Comparison of ENCODE assay signal across 30 mouse cellular contexts in the genomic region with DNA sequence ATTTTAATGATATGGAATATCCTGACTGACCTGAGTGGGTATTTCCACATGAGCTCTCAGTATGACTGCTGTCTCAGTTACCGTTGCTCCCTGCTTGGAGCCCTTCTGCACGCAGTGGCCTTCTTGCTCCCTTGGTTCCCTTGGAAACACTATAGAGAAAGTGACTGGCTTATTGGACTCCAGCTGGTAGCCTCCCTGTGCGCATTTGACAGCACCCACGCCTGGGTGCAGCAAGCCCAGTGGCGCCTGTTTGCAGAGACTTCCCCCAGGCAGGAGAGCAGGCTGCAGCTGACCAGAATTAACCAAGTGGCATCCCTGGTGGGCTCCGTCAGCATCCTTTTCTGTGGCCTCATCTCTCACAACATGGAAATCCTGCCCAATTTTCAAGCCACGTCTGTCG. TPM values are rescaled to one million over a fixed set of nuclear protein-coding genes. Genes with fewer than 3 reads are reported as not detected.
DNase-seq lines count a peak whose midpoint lies in the region; ATAC-seq lines count a peak whose summit lies in the region.
"Had no signal": no experiment of that assay in that cellular context is flagged by ENCODE, and none has a peak within 500 bp of the region (broad histone marks: within the 10 kb centered on the region; RNA-seq: fewer than 3 reads in every experiment).

No protein-coding gene starts in this region.

- H3K9ac ChIP-seq in midbrain, embryonic 11.5 days (ENCODE audit: low read length), result no peak overlapping the region
- H3K9ac ChIP-seq: forebrain, embryonic 13.5 days; heart, embryonic 12.5 days; heart, embryonic 15.5 days; hindbrain, embryonic 13.5 days had no signal

- H3K27me3 ChIP-seq in midbrain, embryonic 11.5 days (ENCODE audit: control insufficient read depth, insufficient read depth, low read length), result no peaks in the 10 kb centered on the region
- H3K27me3 ChIP-seq in midbrain, embryonic 10.5 days (ENCODE audit: low read depth, poor library complexity, severe bottlenecking), result no peaks in the 10 kb centered on the region
- H3K27me3 ChIP-seq: forebrain, embryonic 13.5 days; heart, embryonic 12.5 days; heart, embryonic 15.5 days; hindbrain, embryonic 13.5 days had no signal

- ATAC-seq in midbrain, embryonic 11.5 days (ENCODE audit: low FRiP score), result no peak
- ATAC-seq: activated CD4-positive, CD25-positive, alpha-beta regulatory T cell, adult 4 months; forebrain, embryonic 13.5 days; forebrain, embryonic 16.5 days; hindbrain, embryonic 16.5 days had no signal

- no peak overlapping the region for H3K4me3 ChIP-seq in midbrain, embryonic 11.5 days (ENCODE audit: low read depth, low read length)
- no peak overlapping the region for H3K4me3 ChIP-seq in midbrain, embryonic 10.5 days
- H3K4me3 ChIP-seq: forebrain, embryonic 10.5 days; forebrain, embryonic 13.5 days; gastrocnemius, adult 2 months; heart, embryonic 12.5 days; heart, embryonic 15.5 days; hindbrain, embryonic 10.5 days; hindbrain, embryonic 13.5 days had no signal

- DNase-seq in adrenal gland, postnatal 14 days, result peak; percentile 14
- no peak for DNase-seq in adrenal gland, postnatal 4 days (ENCODE audit: low spot score in 2 of 2)
- peak; percentile 28 for DNase-seq in layer of hippocampus, adult 11-12 months (ENCODE audit: low spot score)
- no peak for DNase-seq in layer of hippocampus, postnatal 25 days (ENCODE audit: extremely low spot score in 1 of 2, low spot score in 1 of 2)
- peak; percentile 10 for DNase-seq in midbrain, embryonic 11.5 days (ENCODE audit: low spot score, missing footprints)
- no peak for DNase-seq in midbrain, embryonic 10.5 days (ENCODE audit: low spot score)
- no peak for DNase-seq in gastrocnemius, adult 8-10 months (ENCODE audit: low spot score in 2 of 2)
- DNase-seq: adrenal gland, adult 8-10 months; adrenal gland, postnatal 36 days; cerebellum, adult 11-12 months; cerebellum, adult 8-10 months; cerebellum, postnatal 10 days; cerebellum, postnatal 36 days; gastrocnemius, adult 2 months; gastrocnemius, postnatal 25 days; heart, adult 18-20 months; heart, postnatal 10 days; heart, postnatal 36 days had no signal

- WGBS in midbrain, embryonic 11.5 days, result 71% methylated on average over 8 of the region's 8 CpGs
- WGBS in midbrain, embryonic 10.5 days, result 76% methylated on average over 8 of the region's 8 CpGs

- H3K36me3 ChIP-seq in midbrain, embryonic 11.5 days (ENCODE audit: control insufficient read depth, insufficient read depth, low read length), result no peaks in the 10 kb centered on the region
- H3K36me3 ChIP-seq in midbrain, embryonic 10.5 days, result no peaks in the 10 kb centered on the region
- H3K36me3 ChIP-seq: forebrain, embryonic 10.5 days; heart, embryonic 12.5 days; heart, embryonic 15.5 days; hindbrain, embryonic 10.5 days; hindbrain, embryonic 13.5 days had no signal

- H3K27ac ChIP-seq in midbrain, embryonic 11.5 days (ENCODE audit: low read depth, low read length), result no peak overlapping the region
- H3K27ac ChIP-seq in midbrain, embryonic 10.5 days (replicated peaks), result no peak overlapping the region
- H3K27ac ChIP-seq: forebrain, embryonic 10.5 days; forebrain, embryonic 13.5 days; gastrocnemius, adult 2 months; heart, embryonic 15.5 days; hindbrain, embryonic 10.5 days; hindbrain, embryonic 13.5 days had no signal

- no peaks in the 10 kb centered on the region for H3K9me3 ChIP-seq in midbrain, embryonic 11.5 days (ENCODE audit: control insufficient read depth, low read length)
- H3K9me3 ChIP-seq in midbrain, embryonic 10.5 days (replicated peaks), result no peaks in the 10 kb centered on the region
- H3K9me3 ChIP-seq: forebrain, embryonic 10.5 days; forebrain, embryonic 13.5 days; heart, embryonic 15.5 days; hindbrain, embryonic 10.5 days; hindbrain, embryonic 13.5 days had no signal

- H3K4me1 ChIP-seq in midbrain, embryonic 11.5 days (ENCODE audit: control insufficient read depth, insufficient read depth, low read length), result no peaks in the 10 kb centered on the region
- H3K4me1 ChIP-seq in midbrain, embryonic 10.5 days, result 0 out of 2 replicates have a peak, but pooled peaks cover 2% of the 10 kb centered on the region
- H3K4me1 ChIP-seq: heart, embryonic 12.5 days; heart, embryonic 15.5 days; hindbrain, embryonic 13.5 days had no signal

- no peak overlapping the region for H3K4me2 ChIP-seq in midbrain, embryonic 11.5 days
- H3K4me2 ChIP-seq: forebrain, embryonic 13.5 days; heart, embryonic 12.5 days; heart, embryonic 15.5 days; hindbrain, embryonic 13.5 days had no signal

RNA-seq across cellular contexts. Expression of a gene that starts 8.9 kb away (rescaled TPM):
- total RNA-seq in adrenal gland, postnatal 14 days (2021), result not detected in 2 replicates
- total RNA-seq in adrenal gland, postnatal 4 days (2021), result not detected
- total RNA-seq in layer of hippocampus, postnatal 25 days (2021), result 1 to 10 TPM in 1 of 2 experiments, under 1 TPM in 1; 0.68 to 1.1 TPM
- polyA plus RNA-seq in midbrain, embryonic 11.5 days (2014; fragmentation: Nextera tagmentation; extraction: Ambion mirVana), result 0.19 and 0.29 TPM in 2 replicates
- polyA plus RNA-seq in midbrain, embryonic 10.5 days (2016; fragmentation: Nextera tagmentation; extraction: Ambion mirVana), result 0.61 and 0.63 TPM in 2 replicates
- not detected for total RNA-seq in gastrocnemius, adult 8-10 months (2022)
- total RNA-seq: adrenal gland, postnatal 36 days; ES-E14; gastrocnemius, adult 2 months; gastrocnemius, postnatal 25 days; heart, adult 18-20 months; heart, postnatal 10 days; heart, postnatal 36 days had no signal
- polyA plus RNA-seq: activated CD4-positive, CD25-positive, alpha-beta regulatory T cell, adult 4 months; embryonic facial prominence, embryonic 11.5 days; embryonic facial prominence, embryonic 14.5 days; forebrain, embryonic 16.5 days; hindbrain, embryonic 16.5 days had no signal

RNA-seq across cellular contexts. Expression of a gene that starts 9.1 kb away (rescaled TPM):
- total RNA-seq in adrenal gland, postnatal 14 days (2021), result 14.2 and 16.3 TPM in 2 replicates
- total RNA-seq in adrenal gland, postnatal 4 days (2021), result 10 to 100 TPM; 11.9 to 18.0 TPM
- 1 to 10 TPM; 2.9 to 4.5 TPM for total RNA-seq in layer of hippocampus, postnatal 25 days (2021)
- 17.6 and 18.0 TPM in 2 replicates for polyA plus RNA-seq in midbrain, embryonic 11.5 days (2014; fragmentation: Nextera tagmentation; extraction: Ambion mirVana)
- polyA plus RNA-seq in midbrain, embryonic 10.5 days (2016; fragmentation: Nextera tagmentation; extraction: Ambion mirVana), result 12.0 and 13.7 TPM in 2 replicates
- total RNA-seq in gastrocnemius, adult 8-10 months (2022), result 1 to 10 TPM; 1.2 to 2.7 (median 1.6) TPM

RNA-seq across cellular contexts. Expression of a gene that starts 43.1 kb away (rescaled TPM):
- 104 TPM in 2 replicates for total RNA-seq in adrenal gland, postnatal 14 days (2021)
- total RNA-seq in adrenal gland, postnatal 4 days (2021), result 100 to 1,000 TPM; 134 to 136 TPM
- 10 to 100 TPM; 77.1 to 81.2 TPM for total RNA-seq in layer of hippocampus, postnatal 25 days (2021)
- polyA plus RNA-seq in midbrain, embryonic 11.5 days (2014; fragmentation: Nextera tagmentation; extraction: Ambion mirVana), result 284 and 290 TPM in 2 replicates
- 205 and 210 TPM in 2 replicates for polyA plus RNA-seq in midbrain, embryonic 10.5 days (2016; fragmentation: Nextera tagmentation; extraction: Ambion mirVana)
- total RNA-seq in gastrocnemius, adult 8-10 months (2022), result 10 to 100 TPM; 20.4 to 26.1 (median 23.6) TPM

Comparison
In these comparisons a context has a peak if more than half of its experiments do, and no peak if none do; other contexts are left out.
1. DNase-seq: peak in adrenal gland, postnatal 14 days (single experiment), layer of hippocampus, adult 11-12 months (single experiment) and midbrain, embryonic 11.5 days (single experiment); none in adrenal gland, postnatal 4 days (0 of 2), layer of hippocampus, postnatal 25 days (0 of 2), midbrain, embryonic 10.5 days (single experiment) and gastrocnemius, adult 8-10 months (0 of 2).